Mouse (Mus musculus): ENCODE measurements around the gene Ptprr. TPM values are rescaled to one million over a fixed set of nuclear protein-coding genes. Genes with fewer than 3 reads are reported as not detected.

The Ptprr gene
- polyA plus RNA-seq, 1 experiment from 2014 or later, result 0.16 TPM

DNA sequence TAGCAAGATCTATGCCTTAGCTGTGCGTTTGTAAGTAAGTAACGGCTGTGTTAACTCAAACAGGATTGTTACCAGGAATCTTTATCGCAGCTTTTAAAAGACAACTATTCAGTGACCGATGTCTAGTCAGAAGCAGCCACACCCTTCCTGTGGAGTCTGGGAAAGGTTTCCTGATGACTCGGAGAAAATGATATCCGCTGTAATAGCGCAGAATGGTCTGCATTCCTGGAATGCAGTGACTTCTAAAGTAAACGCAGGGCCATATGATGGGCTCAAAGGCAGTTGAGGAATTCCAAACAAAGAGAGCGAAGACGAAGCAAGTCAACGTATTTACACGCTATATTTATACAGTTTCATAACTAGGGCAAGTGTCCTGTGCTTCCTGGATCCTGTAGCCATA, 279.8 kb downstream of the Ptprr start:
- Histone ChIP-seq H3K36me3 (replicated peaks) (no peaks in the 10 kb centered on the region), H3K9ac (no peak overlapping the region), H3K4me1 (replicated peaks) (no peaks in the 10 kb centered on the region), H3K9me3 (replicated peaks) (no peaks in the 10 kb centered on the region), H3K4me3 (replicated peaks) (no peak overlapping the region), H3K4me2 (no peak overlapping the region), H3K27ac (replicated peaks) (no peak overlapping the region), H3K27me3 (peaks cover 27% of the 10 kb centered on the region)
- no peak for ATAC-seq (ENCODE audit: insufficient read depth)
- WGBS (ENCODE audit: insufficient replicate concordance), result 49% methylated on average over 12 of the region's 12 CpGs

DNA sequence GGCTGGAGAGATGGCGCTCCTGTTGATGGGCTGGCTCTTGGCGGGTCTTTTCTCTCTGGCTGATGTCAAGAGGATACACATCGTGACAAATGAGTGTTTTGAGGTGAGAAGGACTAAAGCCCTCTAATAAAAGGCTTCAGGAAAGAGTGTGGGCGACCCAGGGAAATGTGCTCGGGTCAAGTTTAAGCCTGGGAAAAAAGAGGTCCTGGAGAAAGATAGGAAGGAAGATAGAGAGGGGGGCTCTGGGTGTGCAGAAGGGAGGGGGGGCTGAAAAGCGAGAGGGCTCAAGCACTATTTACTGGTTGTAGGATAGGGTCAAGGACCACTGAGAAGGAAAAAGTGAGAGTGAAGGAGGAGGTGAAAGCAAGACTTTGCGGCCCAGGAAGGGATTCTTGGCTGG, 282.8 kb downstream of the Ptprr start:
- Histone ChIP-seq H3K4me3 (replicated peaks) (peak overlapping the region; percentile 32), H3K9ac (no peak overlapping the region)

DNA sequence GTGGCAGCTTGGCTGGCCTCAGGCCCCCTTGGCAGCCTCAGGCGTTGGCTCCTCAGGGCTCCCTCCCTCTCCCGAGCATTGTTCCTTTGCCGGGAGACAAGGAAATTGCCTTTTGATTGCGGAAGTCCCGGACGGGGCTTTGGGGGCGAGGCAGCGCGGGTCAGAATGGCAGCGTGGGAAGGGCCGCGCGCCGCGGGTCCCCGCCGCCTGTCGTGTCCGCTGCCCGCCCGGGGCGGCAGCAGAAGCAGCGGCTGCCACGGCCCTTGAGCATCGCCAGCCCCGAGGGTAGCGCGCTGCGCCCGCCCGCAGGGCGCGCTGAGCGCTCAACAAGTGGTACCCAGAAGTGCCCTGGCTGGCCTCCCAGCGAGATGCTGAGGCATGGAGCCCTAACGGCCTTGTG, 283.2 kb downstream of the Ptprr start:
- under 1% methylated on average over 36 of the region's 36 CpGs for WGBS (ENCODE audit: insufficient replicate concordance)
- Histone ChIP-seq H3K27ac (replicated peaks) (no peak overlapping the region), H3K4me1 (replicated peaks) (no peaks in the 10 kb centered on the region), H3K9me3 (replicated peaks) (no peaks in the 10 kb centered on the region), H3K4me3 (replicated peaks) (peak overlapping the region; percentile 32), H3K4me2 (peak overlapping the region; percentile 47), H3K9ac (no peak overlapping the region), H3K36me3 (replicated peaks) (no peaks in the 10 kb centered on the region), H3K27me3 (peaks cover 27% of the 10 kb centered on the region)
- 0 out of 2 replicates have a peak, but pooled peaks have one; percentile 15 for ATAC-seq (ENCODE audit: insufficient read depth)

More for the DNA sequence above, 282.8 kb downstream of the Ptprr start:
- Histone ChIP-seq H3K27me3 (peaks cover 27% of the 10 kb centered on the region), H3K4me1 (replicated peaks) (no peaks in the 10 kb centered on the region), H3K36me3 (replicated peaks) (no peaks in the 10 kb centered on the region), H3K9me3 (replicated peaks) (no peaks in the 10 kb centered on the region), H3K4me2 (peak overlapping the region; percentile 47; the same call in 1 of the 2 replicates), H3K27ac (replicated peaks) (no peak overlapping the region)
- ATAC-seq (ENCODE audit: insufficient read depth), result no peak; the same call in 1 of the 2 replicates
- 23% methylated on average over 7 of the region's 7 CpGs for WGBS (ENCODE audit: insufficient replicate concordance)

DNA sequence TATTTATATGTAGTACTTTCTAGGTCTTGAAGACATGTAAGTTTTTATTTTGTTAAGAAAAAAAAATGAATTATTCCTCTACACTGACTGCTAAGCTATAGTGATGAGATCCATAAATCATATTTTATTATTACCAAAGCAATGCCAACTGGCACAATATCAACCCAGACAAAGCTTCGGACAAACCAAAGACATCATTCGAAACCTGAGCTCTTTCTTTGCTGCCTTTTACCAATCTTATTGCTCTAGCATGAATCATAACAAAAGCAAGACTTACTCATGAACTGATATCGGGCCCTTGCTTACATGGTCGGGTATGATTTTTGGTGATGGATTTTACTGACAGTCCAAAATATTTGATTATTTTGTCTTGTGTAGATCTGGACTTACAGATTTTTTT, 286.3 kb downstream of the Ptprr start:
- Histone ChIP-seq H3K27ac (replicated peaks) (no peak overlapping the region), H3K4me1 (replicated peaks) (no peaks in the 10 kb centered on the region), H3K9ac (no peak overlapping the region), H3K4me2 (no peak overlapping the region), H3K27me3 (peaks cover 25% of the 10 kb centered on the region), H3K4me3 (replicated peaks) (no peak overlapping the region), H3K36me3 (replicated peaks) (no peaks in the 10 kb centered on the region), H3K9me3 (replicated peaks) (no peaks in the 10 kb centered on the region)
- 66% methylated on average over 4 of the region's 4 CpGs for WGBS (ENCODE audit: insufficient replicate concordance)
- no peak for ATAC-seq (ENCODE audit: insufficient read depth)

DNA sequence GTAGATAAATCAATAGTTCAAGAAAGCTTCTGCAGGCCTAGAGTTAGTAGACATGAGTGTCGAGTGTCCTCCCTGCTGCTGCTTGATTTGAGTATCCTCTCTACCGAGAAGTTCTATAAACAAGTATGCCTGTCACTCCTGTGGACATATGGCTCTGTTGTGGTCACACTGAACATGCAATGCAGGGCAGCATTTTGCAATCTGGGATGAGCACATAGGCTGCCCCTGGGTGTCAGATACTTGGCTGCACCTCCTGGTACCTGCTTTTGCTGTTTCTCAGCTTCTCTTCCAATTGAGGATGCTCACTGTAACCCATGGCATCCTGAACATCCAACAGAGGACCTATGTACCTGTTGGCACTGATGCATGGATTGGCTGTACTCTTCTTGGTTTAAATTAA, 291.4 kb downstream of the Ptprr start:
- 49% methylated on average over 2 of the region's 2 CpGs for WGBS (ENCODE audit: insufficient replicate concordance)
- no peak overlapping the region for H3K9ac ChIP-seq
- H3K9me3 ChIP-seq (replicated peaks), result no peaks in the 10 kb centered on the region
- no peaks in the 10 kb centered on the region for H3K36me3 ChIP-seq (replicated peaks)
- H3K4me1 ChIP-seq (replicated peaks), result no peaks in the 10 kb centered on the region
- H3K4me3 ChIP-seq (replicated peaks), result no peak overlapping the region
- ATAC-seq (ENCODE audit: insufficient read depth), result no peak
- H3K4me2 ChIP-seq, result no peak overlapping the region
- H3K27me3 ChIP-seq, result no peaks in the 10 kb centered on the region
- no peak overlapping the region for H3K27ac ChIP-seq (replicated peaks)

DNA sequence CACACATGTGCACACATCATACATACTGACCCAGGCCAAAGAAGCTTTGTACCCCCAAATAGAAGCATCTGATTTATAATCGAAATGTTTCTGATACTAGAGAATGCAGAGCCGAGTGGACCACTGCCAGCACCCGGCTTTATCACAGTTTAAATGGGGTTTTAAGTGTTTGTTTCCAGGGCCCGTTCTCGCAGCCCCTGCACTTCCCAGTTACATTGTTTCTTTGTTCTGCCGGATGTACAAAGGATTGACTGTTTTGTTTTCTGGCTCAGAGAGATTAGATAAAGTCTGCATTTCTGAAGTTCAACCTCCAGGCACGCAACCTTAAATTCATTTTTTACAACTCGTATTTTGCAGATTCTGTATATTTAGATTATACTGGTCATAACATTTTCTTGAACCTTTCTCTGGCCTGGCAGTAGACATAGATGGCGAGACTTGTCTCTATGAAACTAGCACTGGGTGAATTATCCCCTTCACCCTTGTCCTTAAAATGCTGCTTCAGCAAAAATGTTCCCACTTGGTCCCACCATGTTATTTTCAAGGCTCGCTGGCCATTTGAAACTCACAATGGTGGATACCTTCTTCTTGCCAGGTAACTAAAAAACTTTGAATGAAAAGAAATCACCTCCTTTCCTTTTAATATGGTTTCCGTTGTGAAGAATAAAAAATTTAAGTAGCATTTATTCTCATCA, 292.6 kb downstream of the Ptprr start:
- Histone ChIP-seq H3K9ac (no peak overlapping the region), H3K36me3 (replicated peaks) (no peaks in the 10 kb centered on the region), H3K4me3 (replicated peaks) (no peak overlapping the region), H3K27me3 (no peaks in the 10 kb centered on the region), H3K4me1 (replicated peaks) (no peaks in the 10 kb centered on the region), H3K4me2 (no peak overlapping the region), H3K9me3 (replicated peaks) (no peaks in the 10 kb centered on the region), H3K27ac (replicated peaks) (no peak overlapping the region)
- ATAC-seq (ENCODE audit: insufficient read depth), result no peak
- WGBS (ENCODE audit: insufficient replicate concordance), result 37% methylated on average over 11 of the region's 11 CpGs

DNA sequence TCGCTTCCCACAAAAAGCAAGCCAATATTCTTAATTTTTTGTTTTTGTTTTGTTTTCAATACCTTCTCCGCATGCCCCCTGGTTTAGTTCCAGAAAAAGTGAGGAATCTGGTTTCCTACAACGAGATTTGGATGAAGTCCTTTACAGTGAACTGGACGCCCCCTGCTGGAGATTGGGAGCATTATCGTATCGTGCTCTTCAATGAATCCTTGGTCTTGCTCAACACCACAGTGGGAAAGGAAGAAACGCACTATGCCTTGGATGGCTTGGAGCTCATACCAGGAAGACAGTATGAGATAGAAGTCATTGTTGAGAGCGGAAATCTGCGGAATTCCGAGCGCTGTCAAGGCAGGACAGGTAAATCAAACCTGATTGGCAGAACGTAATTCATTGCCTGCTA, 301.2 kb downstream of the Ptprr start:
- H3K4me1 ChIP-seq (replicated peaks), result no peaks in the 10 kb centered on the region
- H3K4me3 ChIP-seq (replicated peaks), result no peak overlapping the region
- H3K4me2 ChIP-seq, result no peak overlapping the region
- H3K9me3 ChIP-seq (replicated peaks), result no peaks in the 10 kb centered on the region
- no peaks in the 10 kb centered on the region for H3K36me3 ChIP-seq (replicated peaks)
- WGBS (ENCODE audit: insufficient replicate concordance), result 20% methylated on average over 12 of the region's 12 CpGs
- ATAC-seq (ENCODE audit: insufficient read depth), result no peak
- H3K27me3 ChIP-seq, result no peaks in the 10 kb centered on the region
- no peak overlapping the region for H3K9ac ChIP-seq
- H3K27ac ChIP-seq (replicated peaks), result no peak overlapping the region

Other genes starting within 250 kb of the Ptprr start
- 53.8 and 59.4 TPM in 2 replicates for gene Tspan8, start 201.4 kb upstream of the Ptprr start, polyA plus RNA-seq (2015; fragmentation: Nextera tagmentation; extraction: Ambion mirVana)
- not detected in 2 replicates for gene 4933416C03Rik, start 95.7 kb downstream of the Ptprr start, polyA plus RNA-seq (2015; fragmentation: Nextera tagmentation; extraction: Ambion mirVana)

Data from liver, embryonic 15.5 days (tissue).